Mouse (Mus musculus): ENCODE results near the gene Map3k12.

GRCm38 (mm10) chr15:102460409-102460808 lies 56.5 kb downstream of the Map3k12 start:
- TF ChIP-seq CTCF (IDR thresholded peaks at IDR 0.05; ENCODE audit: low read depth) (no peak), EP300 (IDR thresholded peaks at IDR 0.05; ENCODE audit: low read depth) (no peak)

Data from liver, embryonic 14.5 days (tissue).